Mouse (Mus musculus): ENCODE results near the gene Rbms3. TPM values are rescaled to one million over a fixed set of nuclear protein-coding genes. Genes with fewer than 3 reads are reported as not detected.

Gene Rbms3
- polyA plus RNA-seq, 1 experiment from 2014 or later: 44.5 TPM

- Histone ChIP-seq H3K27ac (no peak overlapping the region), H3K4me2 (ENCODE audit: low read length) (no peak overlapping the region), H3K4me3 (replicated peaks; ENCODE audit: low read depth, low read length) (no peak overlapping the region), H3K36me3 (ENCODE audit: insufficient read depth, low read length) (no peaks in the 10 kb centered on the region), H3K9ac (ENCODE audit: low read depth, low read length) (no peak overlapping the region), H3K9me3 (replicated peaks; ENCODE audit: low read length) (no peaks in the 10 kb centered on the region), H3K4me1 (replicated peaks; ENCODE audit: insufficient read depth, low read length) (peaks cover 5% of the 10 kb centered on the region; the same call in 1 of the 2 replicates), H3K27me3 (ENCODE audit: insufficient read depth, low read length) (no peaks in the 10 kb centered on the region)
- 88% methylated on average over 3 of the region's 3 CpGs for WGBS
- no peak for DNase-seq (ENCODE audit: low spot score)
- TF ChIP-seq CTCF (IDR thresholded peaks at IDR 0.05; ENCODE audit: low read depth): no peak
- no peak for ATAC-seq (replicated peaks; ENCODE audit: low FRiP score, low read depth)
These were observed 767.4 kb downstream of the Rbms3 start for GRCm38 (mm10) chr9:116862341-116862740.

- DNase-seq (ENCODE audit: low spot score) (no peak), ATAC-seq (replicated peaks; ENCODE audit: low FRiP score, low read depth) (no peak)
- Histone ChIP-seq H3K4me1 (replicated peaks; ENCODE audit: insufficient read depth, low read length) (no peaks in the 10 kb centered on the region), H3K9me3 (replicated peaks; ENCODE audit: low read length) (no peaks in the 10 kb centered on the region), H3K36me3 (ENCODE audit: insufficient read depth, low read length) (no peaks in the 10 kb centered on the region), H3K4me3 (replicated peaks; ENCODE audit: low read depth, low read length) (no peak overlapping the region), H3K27me3 (ENCODE audit: insufficient read depth, low read length) (no peaks in the 10 kb centered on the region), H3K27ac (no peak overlapping the region), H3K9ac (ENCODE audit: low read depth, low read length) (no peak overlapping the region), H3K4me2 (ENCODE audit: low read length) (no peak overlapping the region)
- WGBS: 89% methylated on average over 6 of the region's 6 CpGs
- no peak for TF ChIP-seq CTCF (IDR thresholded peaks at IDR 0.05; ENCODE audit: low read depth)
These were observed 771.7 kb downstream of the Rbms3 start for GRCm38 (mm10) chr9:116857861-116858595.

- Histone ChIP-seq H3K4me2 (ENCODE audit: low read length) (no peak overlapping the region), H3K27ac (no peak overlapping the region), H3K4me3 (replicated peaks; ENCODE audit: low read depth, low read length) (no peak overlapping the region), H3K27me3 (ENCODE audit: insufficient read depth, low read length) (no peaks in the 10 kb centered on the region), H3K9me3 (replicated peaks; ENCODE audit: low read length) (no peaks in the 10 kb centered on the region), H3K9ac (ENCODE audit: low read depth, low read length) (no peak overlapping the region), H3K36me3 (ENCODE audit: insufficient read depth, low read length) (no peaks in the 10 kb centered on the region), H3K4me1 (replicated peaks; ENCODE audit: insufficient read depth, low read length) (no peaks in the 10 kb centered on the region)
- no peak for ATAC-seq (replicated peaks; ENCODE audit: low FRiP score, low read depth)
- TF ChIP-seq CTCF (IDR thresholded peaks at IDR 0.05; ENCODE audit: low read depth): no peak
- 90% methylated on average over 3 of the region's 3 CpGs for WGBS
- no peak for DNase-seq (ENCODE audit: low spot score)
These were observed 772.6 kb downstream of the Rbms3 start for GRCm38 (mm10) chr9:116857151-116857550.

GRCm38 (mm10) chr9:116855744-116856143 lies 774.0 kb downstream of the Rbms3 start:
- H3K4me3 ChIP-seq (replicated peaks; ENCODE audit: low read depth, low read length): no peak overlapping the region
- no peak overlapping the region for H3K4me2 ChIP-seq (ENCODE audit: low read length)
- DNase-seq (ENCODE audit: low spot score) (no peak), ATAC-seq (replicated peaks; ENCODE audit: low FRiP score, low read depth) (no peak)
- H3K9ac ChIP-seq (ENCODE audit: low read depth, low read length): no peak overlapping the region
- no peaks in the 10 kb centered on the region for H3K4me1 ChIP-seq (replicated peaks; ENCODE audit: insufficient read depth, low read length)
- H3K27ac ChIP-seq: no peak overlapping the region
- no peak for TF ChIP-seq CTCF (IDR thresholded peaks at IDR 0.05; ENCODE audit: low read depth)
- H3K36me3 ChIP-seq (ENCODE audit: insufficient read depth, low read length): no peaks in the 10 kb centered on the region
- H3K27me3 ChIP-seq (ENCODE audit: insufficient read depth, low read length): no peaks in the 10 kb centered on the region
- 77% methylated on average over 3 of the region's 3 CpGs for WGBS
- no peaks in the 10 kb centered on the region for H3K9me3 ChIP-seq (replicated peaks; ENCODE audit: low read length)

GRCm38 (mm10) chr9:116848905-116849304 lies 780.8 kb downstream of the Rbms3 start:
- H3K4me1 ChIP-seq (replicated peaks; ENCODE audit: insufficient read depth, low read length): no peaks in the 10 kb centered on the region; the same call in 1 of the 2 replicates
- no peak overlapping the region for H3K4me3 ChIP-seq (replicated peaks; ENCODE audit: low read depth, low read length)
- H3K36me3 ChIP-seq (ENCODE audit: insufficient read depth, low read length): no peaks in the 10 kb centered on the region
- TF ChIP-seq CTCF (IDR thresholded peaks at IDR 0.05; ENCODE audit: low read depth): peak; percentile 12; the same call in 1 of the 2 replicates
- H3K27ac ChIP-seq: 0 out of 2 replicates have a peak overlapping the region, but pooled peaks have one; percentile 54
- H3K4me2 ChIP-seq (ENCODE audit: low read length): no peak overlapping the region
- 95% methylated on average over 4 of the region's 4 CpGs for WGBS
- H3K27me3 ChIP-seq (ENCODE audit: insufficient read depth, low read length): no peaks in the 10 kb centered on the region
- DNase-seq (ENCODE audit: low spot score): no peak
- H3K9ac ChIP-seq (ENCODE audit: low read depth, low read length): no peak overlapping the region
- no peak for ATAC-seq (replicated peaks; ENCODE audit: low FRiP score, low read depth)
- H3K9me3 ChIP-seq (replicated peaks; ENCODE audit: low read length): no peaks in the 10 kb centered on the region

GRCm38 (mm10) chr9:116848166-116848565 lies 781.5 kb downstream of the Rbms3 start:
- no peaks in the 10 kb centered on the region; the same call in 1 of the 2 replicates for H3K4me1 ChIP-seq (replicated peaks; ENCODE audit: insufficient read depth, low read length)
- H3K27ac ChIP-seq: peak overlapping the region; percentile 54; the same call in 1 of the 2 replicates
- H3K4me3 ChIP-seq (replicated peaks; ENCODE audit: low read depth, low read length): no peak overlapping the region
- no peak for TF ChIP-seq CTCF (IDR thresholded peaks at IDR 0.05; ENCODE audit: low read depth)
- WGBS: 52% methylated on average over 10 of the region's 10 CpGs
- DNase-seq (ENCODE audit: low spot score) (peak; percentile 67), ATAC-seq (replicated peaks; ENCODE audit: low FRiP score, low read depth) (no peak)
- H3K27me3 ChIP-seq (ENCODE audit: insufficient read depth, low read length): no peaks in the 10 kb centered on the region
- no peaks in the 10 kb centered on the region for H3K36me3 ChIP-seq (ENCODE audit: insufficient read depth, low read length)
- H3K4me2 ChIP-seq (ENCODE audit: low read length): no peak overlapping the region
- H3K9me3 ChIP-seq (replicated peaks; ENCODE audit: low read length): no peaks in the 10 kb centered on the region
- H3K9ac ChIP-seq (ENCODE audit: low read depth, low read length): no peak overlapping the region

Data from kidney, postnatal 0 days (tissue).